Mouse (Mus musculus) limb, embryonic 15.5 days (tissue): ENCODE measurements at regions not wholly inside any gene's neighbourhood (a gene's known extent, or its start where the extent isn't known, plus 50 kb on each side); places are given as distances from the start of the nearest gene placed in this dataset.

Experiments
- ATAC-seq: fragments of 200-750 bp; cut with Nextera tagmentation; 2 replicates; pipeline ENCODE4 v1.8.0; 2017; ENCODE audit warnings: low read depth, moderate TSS enrichment; ENCODE audit not compliant: insufficient number of reproducible peaks, low FRiP score, low TSS enrichment
- H3K27ac ChIP-seq: fragments of 300-500 bp; sonication (generic); 2 replicates; pipeline ENCODE4 v1.5.1; 2015; ENCODE audit warnings: moderate library complexity, mild to moderate bottlenecking, inconsistent platforms
- H3K27me3 ChIP-seq: fragments of 300-500 bp; sonication (generic); 2 replicates; pipeline ENCODE4 v1.6.1; 2015; ENCODE audit warnings: inconsistent platforms
- H3K36me3 ChIP-seq: fragments of 300-500 bp; sonication (generic); 2 replicates; pipeline ENCODE4 v1.6.1; 2015; ENCODE audit warnings: inconsistent platforms
- H3K4me1 ChIP-seq: fragments of 300-500 bp; sonication (generic); 2 replicates; pipeline ENCODE4 v1.6.1; 2015; ENCODE audit warnings: inconsistent platforms
- H3K4me2 ChIP-seq: fragments of 300-500 bp; sonication (generic); 2 replicates; pipeline ENCODE4 v1.6.1; 2015; ENCODE audit warnings: mild to moderate bottlenecking, inconsistent platforms
- H3K4me3 ChIP-seq: fragments of 300-500 bp; sonication (generic); 2 replicates; pipeline ENCODE4 v1.5.1; 2015; ENCODE audit warnings: mild to moderate bottlenecking, inconsistent platforms
- H3K9ac ChIP-seq: fragments of 300-500 bp; sonication (generic); 2 replicates; pipeline ENCODE4 v1.6.1; 2015; ENCODE audit warnings: inconsistent platforms
- H3K9me3 ChIP-seq: fragments of 300-500 bp; sonication (generic); 2 replicates; pipeline ENCODE4 v1.6.1; 2016; ENCODE audit warnings: inconsistent platforms
- WGBS: fragments of 180-500 bp; shearing (Covaris S2); methylation state at CpG from one replicate; pipeline ENCODE4 v1.1.7; 2015; 5-methylcytosine and 5-hydroxymethylcytosine counted together

DNA sequence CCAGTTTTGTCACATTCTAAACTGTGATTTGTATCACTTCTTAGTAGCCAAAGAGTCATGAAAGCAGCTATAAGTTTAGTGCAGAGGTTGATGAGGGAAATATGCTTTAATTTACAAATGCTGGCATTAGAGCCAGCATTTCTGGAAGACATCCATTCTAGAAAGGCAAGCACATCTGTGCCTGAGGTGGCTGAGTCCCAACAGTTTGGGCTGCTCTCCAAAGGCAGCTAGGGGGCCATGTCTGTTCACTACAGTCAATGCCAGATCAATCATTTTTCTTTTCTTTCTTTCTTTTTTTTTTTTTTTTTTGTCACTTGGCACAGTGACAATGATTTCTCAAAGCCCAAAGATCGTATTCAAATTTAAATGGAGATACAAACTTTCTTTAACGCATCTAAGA, 71.6 kb upstream of the Zic3 start:
- Histone ChIP-seq H3K9ac (no peak overlapping the region), H3K36me3 (no peaks in the 10 kb centered on the region), H3K4me1 (no peaks in the 10 kb centered on the region), H3K27ac (no peak overlapping the region), H3K4me2 (no peak overlapping the region), H3K9me3 (no peaks in the 10 kb centered on the region), H3K27me3 (no peaks in the 10 kb centered on the region), H3K4me3 (no peak overlapping the region)
- WGBS: 42% methylated on average over 2 of the region's 2 CpGs
- ATAC-seq: no peak

- no peak overlapping the region for H3K27ac ChIP-seq
- no peak overlapping the region for H3K4me2 ChIP-seq
- no peaks in the 10 kb centered on the region for H3K4me1 ChIP-seq
- H3K9me3 ChIP-seq: no peaks in the 10 kb centered on the region
- no peak for ATAC-seq
- no peak overlapping the region for H3K9ac ChIP-seq
- H3K27me3 ChIP-seq: no peaks in the 10 kb centered on the region
- 41% methylated on average over 3 of the region's 3 CpGs for WGBS
- H3K4me3 ChIP-seq: no peak overlapping the region
- no peaks in the 10 kb centered on the region for H3K36me3 ChIP-seq
Measured at GRCm38 (mm10) chrX:57951301-57951700, 71.2 kb upstream of the Zic3 start.

- Histone ChIP-seq H3K4me1 (no peaks in the 10 kb centered on the region), H3K27me3 (no peaks in the 10 kb centered on the region), H3K4me3 (no peak overlapping the region), H3K36me3 (no peaks in the 10 kb centered on the region), H3K27ac (no peak overlapping the region), H3K4me2 (no peak overlapping the region), H3K9ac (no peak overlapping the region), H3K9me3 (no peaks in the 10 kb centered on the region)
- ATAC-seq: no peak
- 31% methylated on average over 3 of the region's 3 CpGs for WGBS
Measured at GRCm38 (mm10) chrX:57954594-57955185, 67.8 kb upstream of the Zic3 start.
